Mouse (Mus musculus): Measurements from ENCODE around the gene Mrpl33. TPM values are rescaled to one million over a fixed set of nuclear protein-coding genes. Genes with fewer than 3 reads are reported as not detected.
A peak's percentile ranks its signal among the peaks of the same experiment; 100 is the strongest.

Gene Mrpl33
- polyA plus RNA-seq, 1 experiment = 196 TPM

DNA sequence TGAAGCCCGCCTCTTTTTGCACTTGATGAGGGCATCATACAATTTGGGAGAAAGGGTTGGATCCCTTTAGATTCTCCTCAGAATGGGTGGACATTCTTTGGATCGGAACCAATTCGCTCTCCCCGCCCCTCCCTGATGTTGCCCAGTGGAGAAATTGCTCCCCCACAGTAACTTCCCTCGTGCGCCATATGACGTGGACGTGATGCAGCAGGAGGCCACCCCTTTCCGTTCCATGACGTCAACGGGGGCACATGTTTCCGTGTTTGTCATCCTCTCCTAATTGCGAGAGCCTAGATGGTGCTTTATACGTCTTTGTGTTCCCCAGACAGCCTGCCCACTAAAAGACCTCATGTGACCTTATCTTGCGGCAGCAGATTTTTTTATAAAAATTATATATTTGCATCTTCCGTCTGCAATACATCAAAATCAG is 101.6 kb downstream of the Mrpl33 start:
- DNase-seq (ENCODE audit: low spot score) = peak; percentile 56

DNA sequence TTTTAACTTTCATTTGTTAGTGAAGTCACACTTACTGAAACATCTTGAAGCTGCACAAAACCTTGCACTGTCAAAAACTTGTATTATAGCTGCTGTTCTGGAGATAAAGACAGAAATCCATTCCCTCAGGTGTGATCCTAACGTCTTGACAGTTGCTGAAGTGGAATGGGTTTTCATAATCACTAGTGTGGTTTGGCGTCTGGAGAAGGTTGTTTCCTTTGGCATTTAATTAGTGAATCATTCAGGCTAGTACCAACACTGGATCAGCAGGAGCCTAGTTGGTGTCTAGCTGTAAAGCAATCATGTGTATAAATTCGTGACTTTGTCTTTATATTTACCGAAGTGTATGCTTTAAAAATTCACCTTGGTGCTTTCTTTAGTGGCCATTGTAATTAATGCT is 102.2 kb downstream of the Mrpl33 start:
- no peak for DNase-seq (ENCODE audit: low spot score)

DNA sequence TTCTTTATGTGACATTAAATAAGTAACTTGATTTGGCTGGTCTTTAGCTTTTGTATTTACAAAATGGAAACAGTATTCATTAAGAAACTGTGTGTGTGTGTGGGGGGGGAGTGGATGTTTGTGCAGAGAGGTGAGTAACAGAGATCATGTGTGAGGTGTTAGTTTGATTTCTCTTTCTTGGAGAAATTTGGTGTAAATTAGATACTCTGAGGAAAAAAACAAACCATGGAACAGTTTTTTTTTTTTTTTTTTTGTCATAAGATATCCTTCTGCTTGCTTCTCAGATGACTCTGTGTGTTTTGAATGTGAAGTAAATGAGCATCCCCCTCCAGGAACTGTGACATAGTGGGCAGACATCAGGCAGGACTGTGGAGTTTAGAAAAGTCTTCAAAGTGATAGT is 102.7 kb downstream of the Mrpl33 start:
- no peak for DNase-seq (ENCODE audit: low spot score)

DNA sequence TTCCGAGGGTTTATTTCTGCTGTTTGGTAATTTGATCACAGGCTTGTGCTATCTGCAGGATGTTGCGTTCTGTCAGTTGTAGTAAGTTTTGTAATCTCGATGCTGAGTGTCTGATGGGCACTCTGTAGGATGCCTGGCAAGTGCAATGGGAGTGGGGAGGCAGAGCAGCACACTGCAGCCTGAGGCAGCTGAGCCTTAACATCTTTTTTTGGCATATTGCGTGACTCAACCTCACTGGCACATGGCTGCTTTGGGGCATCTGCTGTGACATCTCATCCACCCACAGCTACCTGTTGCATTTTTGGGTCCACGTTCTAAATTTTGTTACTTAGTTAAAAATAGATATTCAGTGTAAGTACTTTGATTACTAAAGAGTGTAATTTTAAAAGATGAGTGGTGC is 108.2 kb downstream of the Mrpl33 start:
- DNase-seq (ENCODE audit: low spot score) = no peak

DNA sequence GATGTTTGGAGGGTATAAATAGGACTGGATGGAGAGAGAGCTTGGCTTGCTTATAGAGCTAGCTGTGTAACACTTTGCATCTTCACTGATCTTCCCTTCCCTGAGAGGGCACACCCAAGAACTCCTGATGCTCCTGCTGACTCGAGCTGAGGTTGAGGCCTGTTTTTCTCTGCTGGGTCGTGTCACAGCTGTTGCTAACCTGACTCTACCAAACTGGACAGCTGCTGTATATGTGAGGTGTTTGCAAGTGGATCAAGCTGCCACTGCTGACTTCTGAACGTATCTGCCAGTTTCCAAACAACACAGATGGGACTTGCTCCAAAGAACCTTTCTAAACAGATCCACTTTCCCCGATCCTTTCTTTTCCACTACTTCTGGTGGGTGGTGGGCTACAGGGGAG is 110.1 kb downstream of the Mrpl33 start:
- DNase-seq (ENCODE audit: low spot score) = no peak

DNA sequence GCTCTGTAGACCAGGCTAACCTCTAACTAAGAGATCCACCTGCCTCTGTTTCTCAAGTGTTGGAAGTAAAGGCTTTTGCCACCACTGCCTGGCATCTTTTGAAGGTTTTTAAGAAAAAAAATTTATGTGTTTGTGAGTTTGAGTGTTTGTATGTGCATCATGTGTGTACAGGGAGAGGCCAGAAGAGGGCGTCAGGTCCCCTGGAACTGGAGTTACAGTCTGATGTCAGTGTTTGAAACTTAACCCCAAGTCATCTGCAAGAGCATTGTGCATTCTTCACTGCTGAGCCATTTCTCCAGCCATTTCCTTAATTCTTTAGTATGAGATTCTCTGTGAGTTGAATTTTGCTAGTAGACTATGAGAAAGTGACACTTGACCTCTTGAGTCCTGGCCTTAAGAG is 112.7 kb downstream of the Mrpl33 start:
- DNase-seq (ENCODE audit: low spot score) = no peak

DNA sequence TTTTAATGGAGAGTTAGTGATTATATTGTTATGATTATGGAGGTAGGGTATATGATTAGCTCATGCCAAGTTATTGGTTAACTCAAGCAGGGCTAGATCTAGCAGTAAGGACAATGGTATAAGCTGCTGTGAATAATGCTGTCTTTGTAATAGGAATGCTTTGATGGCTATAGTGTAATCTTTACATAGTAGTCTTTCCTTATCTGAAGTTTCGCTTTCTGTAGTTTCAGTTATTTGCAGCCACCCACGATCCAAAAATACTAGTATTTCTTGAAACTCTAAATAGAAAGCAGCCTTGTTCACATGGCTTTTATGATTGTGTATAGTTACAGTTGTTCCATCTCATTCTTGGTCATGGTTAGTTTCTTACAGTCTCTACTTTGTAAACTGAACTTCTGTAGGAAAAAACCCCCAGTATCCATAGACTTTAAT is 116.6 kb downstream of the Mrpl33 start:
- DNase-seq (ENCODE audit: low spot score) = no peak

DNA sequence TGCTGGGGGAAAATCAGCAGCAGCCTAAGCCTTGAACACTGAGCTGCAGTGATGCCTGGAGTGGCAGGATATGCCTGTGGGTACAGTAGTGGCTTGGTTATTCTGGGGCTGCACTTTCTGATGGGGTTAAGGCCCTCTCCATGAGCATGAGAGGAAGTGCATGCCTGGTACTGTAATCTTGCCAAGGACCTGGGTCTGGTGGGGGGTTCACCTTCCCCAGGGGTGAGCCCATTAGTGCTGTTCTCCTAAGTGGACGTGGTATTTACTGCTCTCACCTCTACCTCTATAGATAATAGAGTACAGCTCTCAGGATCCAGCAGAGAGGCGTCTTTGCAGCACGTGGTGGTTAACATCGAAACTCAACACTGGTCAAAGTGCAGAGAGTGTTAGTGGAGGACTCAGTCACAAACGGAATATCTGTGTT is 117.1 kb downstream of the Mrpl33 start:
- no peak for DNase-seq (ENCODE audit: low spot score)

Other genes with a start within 250 kb of the Mrpl33 start
- gene Zfp512, start 144.5 kb upstream of the Mrpl33 start, polyA plus RNA-seq (2012; rRNA removed) = 29.2 and 32.5 TPM in 2 replicates
- 0.06 and 0.10 TPM in 2 replicates for gene 4930548H24Rik, start 111.2 kb upstream of the Mrpl33 start, polyA plus RNA-seq (2012; rRNA removed)
- 13.2 and 13.7 TPM in 2 replicates for gene Gpn1, start 102.2 kb upstream of the Mrpl33 start, polyA plus RNA-seq (2012; rRNA removed)
- 17.1 and 18.8 TPM in 2 replicates for gene Slc4a1ap, start 69.9 kb upstream of the Mrpl33 start, polyA plus RNA-seq (2012; rRNA removed)
- 12.9 and 16.7 TPM in 2 replicates for gene Supt7l, start 69.1 kb upstream of the Mrpl33 start, polyA plus RNA-seq (2012; rRNA removed)
- gene Rbks, start 100.7 kb downstream of the Mrpl33 start, polyA plus RNA-seq (2012; rRNA removed) = 3.1 and 3.9 TPM in 2 replicates
- gene Babam2, start 100.7 kb downstream of the Mrpl33 start, polyA plus RNA-seq (2012; rRNA removed) = 58.7 and 61.4 TPM in 2 replicates

Measured in urinary bladder, adult 2 months (tissue).